Mouse (Mus musculus): ENCODE measurements around the gene Plxdc1. TPM values are rescaled to one million over a fixed set of nuclear protein-coding genes. Genes with fewer than 3 reads are reported as not detected.
A peak's percentile ranks its signal among the peaks of the same experiment; 100 is the strongest.

The Plxdc1 gene
- polyA plus RNA-seq, 1 experiment from 2014 or later = 0.41 TPM

- ATAC-seq = no peak
- CTCF ChIA-PET = no interaction called here
- DNase-seq (ENCODE audit: low read depth, low spot score) = no peak
- in situ Hi-C loops (cut with MboI; ENCODE audit: low pct_unique_long_range_greater_than_20kb) = loop anchor here (5.0 kb wide), 1 partner anchor 90 kb away; the partner anchor contains the start of gene Plxdc1
- POLR2A ChIA-PET = no interaction called here
- no peaks in the 10 kb centered on the region for H3K27me3 ChIP-seq
- TF ChIP-seq CTCF (IDR thresholded peaks at IDR 0.05) = no peak
These were observed 88.6 kb downstream of the Plxdc1 start for GRCm38 (mm10) chr11:97897568-97898185.

DNA sequence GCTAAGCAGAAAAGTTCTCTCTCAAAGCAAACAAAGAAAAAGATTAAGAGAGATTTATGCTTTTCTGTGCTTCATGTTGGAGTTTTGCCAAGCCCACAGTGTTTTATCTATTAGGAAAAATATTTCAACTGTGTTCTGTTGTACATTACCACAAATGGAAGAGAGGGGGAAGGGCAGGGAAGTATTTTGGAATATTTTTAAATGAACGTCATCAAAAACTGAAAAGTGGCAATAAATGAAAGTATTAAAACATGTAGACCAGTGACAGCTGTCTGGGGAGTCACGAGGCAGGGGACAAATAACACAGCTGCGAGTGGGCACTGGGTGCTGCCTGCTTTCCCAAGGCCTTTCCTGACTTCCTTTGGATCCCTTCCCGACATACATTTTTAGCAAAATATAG, 89.6 kb downstream of the Plxdc1 start:
- TF ChIP-seq CTCF (IDR thresholded peaks at IDR 0.05) = no peak
- POLR2A ChIA-PET = no interaction called here
- ATAC-seq = no peak

DNA sequence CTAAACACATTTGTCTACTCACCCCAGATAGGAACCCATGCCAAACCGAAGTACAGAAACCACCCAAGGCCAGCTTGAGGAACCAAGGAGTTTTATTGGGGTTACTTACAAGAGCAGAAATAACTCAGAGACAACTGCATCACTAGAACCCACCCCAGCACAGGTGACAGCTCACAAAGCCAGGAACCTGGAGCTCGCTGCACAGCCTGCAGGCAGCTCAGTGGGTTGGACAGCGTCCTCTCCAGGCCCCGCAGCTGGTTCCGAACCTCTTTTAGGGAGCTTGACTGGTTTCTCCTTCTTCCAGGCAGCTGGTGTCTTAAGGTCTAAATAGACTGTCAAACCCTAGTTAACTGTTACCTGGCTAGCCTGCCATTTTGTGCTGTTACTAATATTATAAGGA, 94.4 kb downstream of the Plxdc1 start:
- TF ChIP-seq CTCF (IDR thresholded peaks at IDR 0.05) = no peak
- ATAC-seq (no peak), DNase-seq (ENCODE audit: low read depth, low spot score) (no peak)
- H3K27me3 ChIP-seq = no peaks in the 10 kb centered on the region
- ChIA-PET POLR2A (interaction anchor here (0.6 to 1.0 kb wide), 2 partner anchors 10 to 91 kb away, joined by 3 read pairs; no protein-coding TSS in a partner anchor), CTCF (no interaction called here)
- in situ Hi-C loops (cut with MboI; ENCODE audit: low pct_unique_long_range_greater_than_20kb) = no loop called here

More for the DNA sequence above, 89.6 kb downstream of the Plxdc1 start:
- no peak for DNase-seq (ENCODE audit: low read depth, low spot score)
- H3K27me3 ChIP-seq = no peaks in the 10 kb centered on the region
- in situ Hi-C loops (cut with MboI; ENCODE audit: low pct_unique_long_range_greater_than_20kb) = loop anchor here (5.0 kb wide), 1 partner anchor 91 kb away; the partner anchor contains the start of gene Plxdc1
- CTCF ChIA-PET = no interaction called here

GRCm38 (mm10) chr11:97885296-97885915, 100.8 kb downstream of the Plxdc1 start:
- CTCF ChIA-PET = interaction anchor here (1.3 to 1.7 kb wide), 2 partner anchors 84 to 103 kb away, joined by 3 to 5 read pairs; no protein-coding TSS in a partner anchor
- in situ Hi-C loops (cut with MboI; ENCODE audit: low pct_unique_long_range_greater_than_20kb) = no loop called here
- ATAC-seq (no peak), DNase-seq (ENCODE audit: low read depth, low spot score) (no peak)
- no peaks in the 10 kb centered on the region for H3K27me3 ChIP-seq
- no peak for TF ChIP-seq CTCF (IDR thresholded peaks at IDR 0.05)
- POLR2A ChIA-PET = no interaction called here

DNA sequence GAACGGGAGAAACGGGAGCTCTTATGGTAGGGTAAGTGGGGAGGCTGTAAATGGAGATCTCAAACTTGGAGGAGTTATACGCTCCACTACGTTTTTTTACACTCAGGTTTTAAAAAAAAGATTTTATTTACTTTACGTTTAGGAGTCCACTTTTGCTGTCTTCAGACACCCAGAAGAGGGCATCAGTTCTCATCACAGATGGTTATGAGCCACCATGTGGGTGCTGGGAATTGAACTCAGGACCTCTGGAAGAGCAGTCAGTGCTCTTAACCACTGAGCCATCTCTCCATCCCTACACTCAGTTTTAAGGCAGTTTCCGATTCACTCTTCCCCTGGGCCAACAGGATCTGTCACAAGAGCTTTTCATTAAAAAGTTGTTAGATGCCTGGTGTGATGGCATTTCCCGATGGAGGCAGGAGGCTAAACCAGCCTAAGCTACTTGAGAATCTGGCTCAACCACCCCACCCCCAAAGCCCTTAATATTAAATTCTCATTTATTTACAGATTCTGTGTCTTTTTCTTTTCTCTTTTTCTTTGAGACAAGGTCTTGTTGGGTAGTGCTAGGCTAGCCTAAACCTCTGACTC, 101.6 kb downstream of the Plxdc1 start:
- ChIA-PET POLR2A (interaction anchor here (1.4 kb wide), 1 partner anchor 85 kb away, joined by 3 read pairs; no protein-coding TSS in a partner anchor), CTCF (interaction anchor here (1.3 to 1.7 kb wide), 2 partner anchors 83 to 104 kb away, joined by 3 to 5 read pairs; no protein-coding TSS in a partner anchor)
- no peak for DNase-seq (ENCODE audit: low read depth, low spot score)
- H3K27me3 ChIP-seq = no peaks in the 10 kb centered on the region
- in situ Hi-C loops (cut with MboI; ENCODE audit: low pct_unique_long_range_greater_than_20kb) = loop anchor here (5.0 kb wide), 1 partner anchor 87 kb away; the partner anchor contains the start of gene Lasp1
- peak; percentile 17 for TF ChIP-seq CTCF (IDR thresholded peaks at IDR 0.05)
- no peak for ATAC-seq

DNA sequence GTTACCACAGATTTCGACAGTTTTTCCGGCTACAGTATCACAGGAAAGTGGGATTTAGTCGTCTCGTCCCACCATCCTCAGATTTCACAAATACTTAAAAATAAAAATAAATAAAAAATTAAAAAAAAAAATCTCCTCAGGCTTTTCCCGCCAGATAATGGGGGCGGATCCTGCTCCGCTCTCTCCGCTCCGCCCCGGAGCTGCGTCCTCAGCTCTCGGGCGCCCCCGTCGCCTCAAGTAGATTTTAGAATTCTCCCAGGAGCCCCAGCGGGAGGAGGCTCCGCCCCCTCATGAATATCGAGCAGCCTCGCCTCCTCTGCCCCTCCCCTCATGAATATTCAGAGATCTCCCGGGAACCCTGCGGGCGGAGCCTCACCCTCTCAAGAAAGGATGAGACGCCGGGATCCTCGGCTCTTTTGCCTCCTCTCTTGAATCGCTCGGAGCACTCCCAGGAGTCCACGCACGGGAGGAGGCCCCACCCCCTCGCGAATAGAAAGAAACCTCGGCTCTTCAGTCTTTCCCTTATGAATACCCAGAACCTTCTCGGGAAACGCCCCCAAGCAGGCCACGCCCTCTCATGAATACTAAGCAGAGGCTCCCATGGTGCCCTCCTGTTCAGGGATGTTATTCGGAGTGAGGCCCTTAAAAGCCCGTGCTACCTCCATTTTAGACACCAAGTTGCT, 102.2 kb downstream of the Plxdc1 start, which contains the start of gene Fbxo47:
TSS of gene Fbxo47 (minus strand) at position 237 of the 683 bp plus-strand sequence.
- ChIA-PET CTCF (interaction anchor here (1.3 to 1.7 kb wide), 2 partner anchors 83 to 104 kb away, joined by 3 to 5 read pairs; no protein-coding TSS in a partner anchor), POLR2A (interaction anchor here (1.4 kb wide), 1 partner anchor 84 kb away, joined by 3 read pairs; no protein-coding TSS in a partner anchor)
- in situ Hi-C loops (cut with MboI; ENCODE audit: low pct_unique_long_range_greater_than_20kb) = loop anchor here (5.0 kb wide), 1 partner anchor 87 kb away; the partner anchor contains the start of gene Lasp1

DNA sequence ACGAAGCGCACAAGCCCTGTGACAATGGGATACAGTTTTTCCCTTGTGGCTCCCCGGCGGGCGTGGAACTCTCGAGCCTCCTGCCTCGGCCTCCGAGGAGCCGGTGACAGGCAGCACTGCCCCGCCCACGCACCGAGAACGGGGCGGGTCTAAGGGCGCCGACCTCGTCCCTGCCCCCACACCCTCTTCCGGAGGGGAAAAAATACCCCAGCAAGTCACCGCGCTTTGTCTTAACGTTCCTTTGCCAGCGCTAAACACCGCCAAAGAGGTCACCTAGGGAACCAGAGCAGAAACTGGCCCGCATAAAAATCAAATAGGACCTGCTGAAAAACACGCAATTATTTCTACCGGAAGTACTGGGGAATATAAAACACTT, 102.7 kb downstream of the Plxdc1 start:
- POLR2A ChIA-PET = interaction anchor here (1.4 kb wide), 1 partner anchor 84 kb away, joined by 3 read pairs; no protein-coding TSS in a partner anchor
- H3K27me3 ChIP-seq = no peaks in the 10 kb centered on the region
- CTCF ChIA-PET = interaction anchor here (1.7 kb wide), 1 partner anchor 82 kb away, joined by 5 read pairs; no protein-coding TSS in a partner anchor
- in situ Hi-C loops (cut with MboI; ENCODE audit: low pct_unique_long_range_greater_than_20kb) = loop anchor here (5.0 kb wide), 1 partner anchor 86 kb away; the partner anchor contains the start of gene Lasp1
- TF ChIP-seq CTCF (IDR thresholded peaks at IDR 0.05) = no peak
- ATAC-seq (no peak), DNase-seq (ENCODE audit: low read depth, low spot score) (no peak)

More for the DNA sequence above, 102.2 kb downstream of the Plxdc1 start, which contains the start of gene Fbxo47:
- peak; percentile 96 for TF ChIP-seq CTCF (IDR thresholded peaks at IDR 0.05)
- DNase-seq (ENCODE audit: low read depth, low spot score) = peak; percentile 73
- no peaks in the 10 kb centered on the region for H3K27me3 ChIP-seq
- ATAC-seq = peak; percentile 91

DNA sequence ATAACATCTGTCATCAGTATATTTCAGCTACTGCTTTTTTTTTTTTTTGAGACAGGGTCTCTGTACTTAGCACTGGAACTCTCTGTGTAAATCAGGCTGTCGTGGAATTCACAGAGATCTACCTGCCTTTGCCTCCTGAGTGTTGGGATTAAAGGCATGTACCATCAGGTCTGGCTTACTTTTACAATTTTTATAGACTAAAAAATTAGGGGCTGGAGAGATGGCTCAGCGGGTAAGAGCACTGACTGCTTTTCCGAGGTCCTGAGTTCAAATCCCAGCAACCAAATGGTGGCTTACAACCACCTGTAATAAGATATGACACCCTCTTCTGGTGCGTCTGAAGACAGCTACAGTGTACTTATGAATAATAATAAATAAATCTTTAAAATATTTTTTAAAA, 105.9 kb downstream of the Plxdc1 start:
- no peaks in the 10 kb centered on the region for H3K27me3 ChIP-seq
- in situ Hi-C loops (cut with MboI; ENCODE audit: low pct_unique_long_range_greater_than_20kb) = loop anchor here (5.0 kb wide), 1 partner anchor 83 kb away; the partner anchor contains the start of gene Lasp1
- ATAC-seq (no peak), DNase-seq (ENCODE audit: low read depth, low spot score) (no peak)
- ChIA-PET POLR2A (no interaction called here), CTCF (no interaction called here)
- no peak for TF ChIP-seq CTCF (IDR thresholded peaks at IDR 0.05)

- no peaks in the 10 kb centered on the region for H3K27me3 ChIP-seq
- DNase-seq (ENCODE audit: low read depth, low spot score) = no peak
- CTCF ChIA-PET = interaction anchor here (1.0 to 1.4 kb wide), 2 partner anchors 22 to 58 kb away, joined by 3 to 4 read pairs; no protein-coding TSS in a partner anchor
- no peak for ATAC-seq
- TF ChIP-seq CTCF (IDR thresholded peaks at IDR 0.05) = no peak
- in situ Hi-C loops (cut with MboI; ENCODE audit: low pct_unique_long_range_greater_than_20kb) = no loop called here
- POLR2A ChIA-PET = no interaction called here
These were observed 108.9 kb downstream of the Plxdc1 start for GRCm38 (mm10) chr11:97877341-97877740.

DNA sequence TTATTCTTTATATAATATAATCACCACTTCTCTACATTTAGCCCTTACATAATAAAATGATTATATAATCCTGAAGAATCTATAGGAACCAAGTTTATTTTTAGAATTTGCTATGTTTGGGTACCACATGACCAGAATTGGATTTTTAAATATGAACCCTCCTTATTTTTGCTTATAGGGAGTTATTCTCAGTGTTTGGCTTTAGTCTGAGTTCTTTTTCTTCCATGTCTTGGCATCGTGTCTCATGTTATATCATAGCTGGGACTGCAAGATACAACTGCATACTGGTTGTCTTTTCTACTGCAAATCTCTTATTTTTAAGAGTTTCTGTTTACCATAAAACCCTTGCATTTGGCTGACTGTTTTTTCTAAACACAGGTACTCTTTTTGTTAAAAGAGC, 111.8 kb downstream of the Plxdc1 start:
- in situ Hi-C loops (cut with MboI; ENCODE audit: low pct_unique_long_range_greater_than_20kb) = no loop called here
- no peaks in the 10 kb centered on the region for H3K27me3 ChIP-seq
- ATAC-seq (no peak), DNase-seq (ENCODE audit: low read depth, low spot score) (no peak)
- TF ChIP-seq CTCF (IDR thresholded peaks at IDR 0.05) = no peak
- POLR2A ChIA-PET = no interaction called here
- CTCF ChIA-PET = no interaction called here

Other genes starting within 250 kb of the Plxdc1 start
- gene Pip4k2b, start 241.7 kb downstream of the Plxdc1 start, polyA plus RNA-seq (2021) = 30.9 TPM
- gene Cwc25, start 219.9 kb downstream of the Plxdc1 start, polyA plus RNA-seq (2021) = 20.1 TPM
- gene 1700001P01Rik, start 210.5 kb downstream of the Plxdc1 start, polyA plus RNA-seq (2021) = 0.10 TPM
- gene Rpl23, start 204.0 kb downstream of the Plxdc1 start, polyA plus RNA-seq (2021) = 568 TPM
- 246 TPM for gene Lasp1, start 187.4 kb downstream of the Plxdc1 start, polyA plus RNA-seq (2021)
- 1.5 TPM for gene B230217C12Rik, start 145.7 kb downstream of the Plxdc1 start, polyA plus RNA-seq (2021)
- 1.5 TPM for gene Fbxo47, start 102.3 kb downstream of the Plxdc1 start, polyA plus RNA-seq (2021)
- gene Arl5c, start 9.7 kb upstream of the Plxdc1 start, polyA plus RNA-seq (2021) = 2.0 TPM
- 6.0 TPM for gene Cacnb1, start 36.6 kb upstream of the Plxdc1 start, polyA plus RNA-seq (2021)
- gene Rpl19, start 40.3 kb upstream of the Plxdc1 start, polyA plus RNA-seq (2021) = 1,363 TPM
- 0.04 TPM for gene Stac2, start 67.0 kb upstream of the Plxdc1 start, polyA plus RNA-seq (2021)
- gene Fbxl20, start 164.0 kb upstream of the Plxdc1 start, polyA plus RNA-seq (2021) = 21.8 TPM
- 23.9 TPM for gene Med1, start 206.8 kb upstream of the Plxdc1 start, polyA plus RNA-seq (2021)
- 24.8 TPM for gene Cdk12, start 216.6 kb upstream of the Plxdc1 start, polyA plus RNA-seq (2021)